Mouse (Mus musculus): ENCODE measurements around the gene Pygo2.

GRCm38 (mm10) chr3:89434532-89434931, 4.5 kb downstream of the Pygo2 start:
- TF ChIP-seq CTCF (IDR thresholded peaks at IDR 0.05; ENCODE audit: control insufficient read depth, insufficient read depth, low read length) (no peak), POLR2A (IDR thresholded peaks at IDR 0.05; ENCODE audit: borderline replicate concordance, control insufficient read depth, low read depth, low read length) (no peak)
